Mouse (Mus musculus) ES-E14 (cell line): ENCODE data around the gene Gnai2.

Source experiments
- HCFC1 ChIP-seq: IDR thresholded peaks from 2 replicates; pipeline ENCODE4 v1.6.1; 2012; ENCODE audit warnings: low read length, inconsistent platforms, borderline replicate concordance; ENCODE audit not compliant: insufficient read depth
- MAFK ChIP-seq: IDR thresholded peaks from 2 replicates; pipeline ENCODE4 v1.6.1; 2014; ENCODE audit warnings: mild to moderate bottlenecking, low read depth, low read length, inconsistent platforms; ENCODE audit not compliant: insufficient read depth
- ZC3H11A ChIP-seq: IDR thresholded peaks from 2 replicates; pipeline ENCODE4 v1.6.1; 2012; ENCODE audit warnings: low read depth, mild to moderate bottlenecking, inconsistent platforms, low read length, borderline replicate concordance
- ZNF384 ChIP-seq: IDR thresholded peaks from 2 replicates; pipeline ENCODE4 v1.6.1; 2012; ENCODE audit warnings: low read depth, low read length, inconsistent platforms

DNA sequence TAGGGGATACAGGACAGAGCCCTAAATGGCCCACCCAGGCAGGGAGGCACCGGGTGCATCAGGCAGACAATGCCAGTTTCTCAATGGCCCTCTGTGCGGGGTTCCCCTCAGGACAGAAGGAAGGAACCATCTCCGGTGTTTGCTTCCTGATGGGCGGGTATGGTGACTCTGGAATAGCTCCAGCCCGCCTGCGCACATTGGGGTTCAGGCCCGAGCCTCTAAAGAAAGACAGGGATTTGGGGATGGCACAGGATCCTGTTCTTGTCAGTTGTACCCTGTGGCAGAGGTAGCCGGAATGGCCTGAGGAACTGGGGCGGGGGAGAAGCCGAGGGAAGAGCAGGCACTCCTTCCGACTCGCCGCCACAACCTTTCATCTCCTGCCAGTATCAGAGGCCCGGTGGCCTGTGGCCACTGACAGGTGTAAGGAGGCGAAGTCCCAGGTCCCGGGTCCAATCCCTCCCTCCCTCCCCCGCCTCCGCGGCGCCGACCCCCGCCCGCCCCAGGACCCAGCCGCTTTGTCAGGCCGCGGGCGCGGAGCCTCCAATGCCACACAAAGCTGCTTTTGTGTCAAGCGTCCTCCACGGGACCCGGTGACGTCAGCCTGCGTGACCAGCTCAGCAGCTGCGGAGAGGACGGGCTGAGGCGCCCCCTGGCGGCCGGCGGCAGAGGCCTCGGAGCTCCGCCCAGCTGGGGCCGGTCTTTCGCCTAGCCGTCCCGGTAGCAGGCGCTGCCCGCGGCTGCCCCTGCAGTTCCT, 22.8 kb downstream of the Gnai2 start:
- no peak; the same call in 1 of the 2 replicates for TF ChIP-seq HCFC1
- 0 out of 2 replicates have a peak, but pooled peaks have one; percentile 20 for TF ChIP-seq MAFK
- no peak for TF ChIP-seq ZC3H11A
- TF ChIP-seq ZNF384, result no peak
